Mouse (Mus musculus): ENCODE measurements around the gene Lemd1.

DNA sequence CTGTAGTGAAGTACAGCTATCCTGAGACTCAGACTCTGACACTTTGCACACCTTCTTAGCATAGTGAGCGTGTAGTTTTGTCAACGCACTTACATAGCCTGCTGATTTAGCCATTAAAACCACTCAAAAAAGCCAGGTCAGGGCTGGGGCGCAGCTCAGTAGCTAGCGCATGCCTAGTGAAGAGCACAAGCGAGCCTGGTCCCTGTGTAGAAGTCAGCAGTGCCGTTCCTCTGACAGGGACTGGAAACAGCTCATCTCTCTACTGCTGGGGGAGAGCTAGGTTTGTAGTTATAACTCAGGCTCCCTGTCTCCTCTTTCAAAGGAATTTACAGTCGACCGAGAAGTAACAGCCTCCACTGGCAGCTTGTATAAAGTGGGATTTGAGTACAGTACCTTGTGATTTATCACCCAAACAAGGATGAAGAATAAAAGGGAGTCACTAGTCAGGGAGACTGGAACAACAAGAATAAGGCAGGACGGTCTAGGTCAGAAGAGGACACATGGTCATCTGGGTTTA lies 43.6 kb downstream of the Lemd1 start:
- TF ChIP-seq CTCF (conservative IDR thresholded peaks at IDR 0.05; ENCODE audit: insufficient read depth, insufficient read length, low read depth, low read length) (no peak), POLR2A (IDR thresholded peaks at IDR 0.05; ENCODE audit: low read depth, low read length) (no peak)
